Mouse (Mus musculus): ENCODE measurements around the gene Elmo2. TPM values are rescaled to one million over a fixed set of nuclear protein-coding genes. Genes with fewer than 3 reads are reported as not detected.

The Elmo2 gene
- polyA plus RNA-seq, 1 experiment from 2014 or later: 44.9 TPM

- H3K27me3 ChIP-seq (ENCODE audit: control insufficient read depth, insufficient read depth, low read length): no peaks in the 10 kb centered on the region
- H3K4me1 ChIP-seq (ENCODE audit: control insufficient read depth, insufficient read depth, low read length): peaks cover 22% of the 10 kb centered on the region
- ATAC-seq (replicated peaks; ENCODE audit: extremely low read depth, insufficient read depth, low FRiP score): no peak
- H3K9ac ChIP-seq (ENCODE audit: low read length): no peak overlapping the region
- H3K27ac ChIP-seq (ENCODE audit: low read length): no peak overlapping the region
- 0 out of 2 replicates have a peak, but pooled peaks cover 2% of the 10 kb centered on the region for H3K9me3 ChIP-seq (replicated peaks; ENCODE audit: control insufficient read depth, low read length)
- H3K4me3 ChIP-seq (ENCODE audit: low read length): no peak overlapping the region
- no peaks in the 10 kb centered on the region for H3K36me3 ChIP-seq (ENCODE audit: control insufficient read depth, insufficient read depth)
- no peak overlapping the region for H3K4me2 ChIP-seq (ENCODE audit: low read depth, low read length)
- WGBS: 58% methylated on average over 5 of the region's 5 CpGs
Observed at GRCm38 (mm10) chr2:165328746-165329145, 2.5 kb upstream of the Elmo2 start.

- Histone ChIP-seq H3K27me3 (ENCODE audit: control insufficient read depth, insufficient read depth, low read length) (no peaks in the 10 kb centered on the region), H3K4me3 (ENCODE audit: low read length) (peak overlapping the region; percentile 76), H3K4me1 (ENCODE audit: control insufficient read depth, insufficient read depth, low read length) (peaks cover 23% of the 10 kb centered on the region), H3K9ac (ENCODE audit: low read length) (peak overlapping the region; percentile 80), H3K27ac (ENCODE audit: low read length) (no peak overlapping the region), H3K36me3 (ENCODE audit: control insufficient read depth, insufficient read depth) (no peaks in the 10 kb centered on the region), H3K4me2 (ENCODE audit: low read depth, low read length) (peak overlapping the region; percentile 97), H3K9me3 (replicated peaks; ENCODE audit: control insufficient read depth, low read length) (0 out of 2 replicates have a peak, but pooled peaks cover 2% of the 10 kb centered on the region)
- ATAC-seq (replicated peaks; ENCODE audit: extremely low read depth, insufficient read depth, low FRiP score): no peak
- 39% methylated on average over 7 of the region's 7 CpGs for WGBS
Observed at GRCm38 (mm10) chr2:165327386-165327785, 1.1 kb upstream of the Elmo2 start.

- H3K9ac ChIP-seq (ENCODE audit: low read length): peak overlapping the region; percentile 90
- peak; percentile 18; the same call in 1 of the 2 replicates for ATAC-seq (replicated peaks; ENCODE audit: extremely low read depth, insufficient read depth, low FRiP score)
- H3K4me3 ChIP-seq (ENCODE audit: low read length): peak overlapping the region; percentile 76
- no peaks in the 10 kb centered on the region for H3K36me3 ChIP-seq (ENCODE audit: control insufficient read depth, insufficient read depth)
- H3K27me3 ChIP-seq (ENCODE audit: control insufficient read depth, insufficient read depth, low read length): no peaks in the 10 kb centered on the region
- H3K27ac ChIP-seq (ENCODE audit: low read length): peak overlapping the region; percentile 38; the same call in 1 of the 2 replicates
- H3K9me3 ChIP-seq (replicated peaks; ENCODE audit: control insufficient read depth, low read length): no peaks in the 10 kb centered on the region
- H3K4me2 ChIP-seq (ENCODE audit: low read depth, low read length): peak overlapping the region; percentile 90
- WGBS: under 1% methylated on average over 30 of the region's 30 CpGs
- H3K4me1 ChIP-seq (ENCODE audit: control insufficient read depth, insufficient read depth, low read length): peaks cover 38% of the 10 kb centered on the region
Observed at GRCm38 (mm10) chr2:165325521-165326303, 567 bp downstream of the Elmo2 start.

- no peaks in the 10 kb centered on the region for H3K27me3 ChIP-seq (ENCODE audit: control insufficient read depth, insufficient read depth, low read length)
- ATAC-seq (replicated peaks; ENCODE audit: extremely low read depth, insufficient read depth, low FRiP score): no peak
- no peaks in the 10 kb centered on the region for H3K9me3 ChIP-seq (replicated peaks; ENCODE audit: control insufficient read depth, low read length)
- WGBS: 67% methylated on average over 5 of the region's 5 CpGs
- no peaks in the 10 kb centered on the region for H3K36me3 ChIP-seq (ENCODE audit: control insufficient read depth, insufficient read depth)
- no peak overlapping the region for H3K9ac ChIP-seq (ENCODE audit: low read length)
- H3K27ac ChIP-seq (ENCODE audit: low read length): no peak overlapping the region
- H3K4me1 ChIP-seq (ENCODE audit: control insufficient read depth, insufficient read depth, low read length): peaks cover 53% of the 10 kb centered on the region
- H3K4me2 ChIP-seq (ENCODE audit: low read depth, low read length): no peak overlapping the region
- no peak overlapping the region for H3K4me3 ChIP-seq (ENCODE audit: low read length)
Observed at GRCm38 (mm10) chr2:165323928-165324327, 2.4 kb downstream of the Elmo2 start.

- H3K36me3 ChIP-seq (ENCODE audit: control insufficient read depth, insufficient read depth): no peaks in the 10 kb centered on the region
- 79% methylated on average over 5 of the region's 5 CpGs for WGBS
- no peak for ATAC-seq (replicated peaks; ENCODE audit: extremely low read depth, insufficient read depth, low FRiP score)
- peaks cover 58% of the 10 kb centered on the region for H3K4me1 ChIP-seq (ENCODE audit: control insufficient read depth, insufficient read depth, low read length)
- no peak overlapping the region for H3K9ac ChIP-seq (ENCODE audit: low read length)
- no peak overlapping the region for H3K4me2 ChIP-seq (ENCODE audit: low read depth, low read length)
- H3K27ac ChIP-seq (ENCODE audit: low read length): no peak overlapping the region
- no peaks in the 10 kb centered on the region for H3K27me3 ChIP-seq (ENCODE audit: control insufficient read depth, insufficient read depth, low read length)
- no peaks in the 10 kb centered on the region for H3K9me3 ChIP-seq (replicated peaks; ENCODE audit: control insufficient read depth, low read length)
- no peak overlapping the region for H3K4me3 ChIP-seq (ENCODE audit: low read length)
Observed at GRCm38 (mm10) chr2:165323484-165323883, 2.8 kb downstream of the Elmo2 start.

GRCm38 (mm10) chr2:165321981-165322735 is 4.1 kb downstream of the Elmo2 start:
- peak overlapping the region; percentile 80 for H3K27ac ChIP-seq (ENCODE audit: low read length)
- H3K27me3 ChIP-seq (ENCODE audit: control insufficient read depth, insufficient read depth, low read length): no peaks in the 10 kb centered on the region
- no peaks in the 10 kb centered on the region for H3K36me3 ChIP-seq (ENCODE audit: control insufficient read depth, insufficient read depth)
- no peak for ATAC-seq (replicated peaks; ENCODE audit: extremely low read depth, insufficient read depth, low FRiP score)
- no peak overlapping the region for H3K4me2 ChIP-seq (ENCODE audit: low read depth, low read length)
- H3K4me1 ChIP-seq (ENCODE audit: control insufficient read depth, insufficient read depth, low read length): peaks cover 68% of the 10 kb centered on the region
- no peaks in the 10 kb centered on the region for H3K9me3 ChIP-seq (replicated peaks; ENCODE audit: control insufficient read depth, low read length)
- 81% methylated on average over 22 of the region's 22 CpGs for WGBS
- H3K4me3 ChIP-seq (ENCODE audit: low read length): no peak overlapping the region
- H3K9ac ChIP-seq (ENCODE audit: low read length): no peak overlapping the region

- ATAC-seq (replicated peaks; ENCODE audit: extremely low read depth, insufficient read depth, low FRiP score): no peak
- Histone ChIP-seq H3K4me2 (ENCODE audit: low read depth, low read length) (peak overlapping the region; percentile 35), H3K4me3 (ENCODE audit: low read length) (no peak overlapping the region), H3K27me3 (ENCODE audit: control insufficient read depth, insufficient read depth, low read length) (no peaks in the 10 kb centered on the region), H3K4me1 (ENCODE audit: control insufficient read depth, insufficient read depth, low read length) (peaks cover 70% of the 10 kb centered on the region), H3K36me3 (ENCODE audit: control insufficient read depth, insufficient read depth) (no peaks in the 10 kb centered on the region), H3K9ac (ENCODE audit: low read length) (peak overlapping the region; percentile 8; the same call in 1 of the 2 replicates), H3K9me3 (replicated peaks; ENCODE audit: control insufficient read depth, low read length) (no peaks in the 10 kb centered on the region), H3K27ac (ENCODE audit: low read length) (peak overlapping the region; percentile 80)
- WGBS: 58% methylated on average over 8 of the region's 8 CpGs
Observed at GRCm38 (mm10) chr2:165321381-165321888, 4.8 kb downstream of the Elmo2 start.

GRCm38 (mm10) chr2:165320531-165321150 is 5.6 kb downstream of the Elmo2 start:
- peak overlapping the region; percentile 80 for H3K27ac ChIP-seq (ENCODE audit: low read length)

More at GRCm38 (mm10) chr2:165320531-165321150, 5.6 kb downstream of the Elmo2 start:
- no peak overlapping the region for H3K4me3 ChIP-seq (ENCODE audit: low read length)
- 32% methylated on average over 12 of the region's 12 CpGs for WGBS
- H3K36me3 ChIP-seq (ENCODE audit: control insufficient read depth, insufficient read depth): 0 out of 2 replicates have a peak, but pooled peaks cover 3% of the 10 kb centered on the region
- H3K4me1 ChIP-seq (ENCODE audit: control insufficient read depth, insufficient read depth, low read length): peaks cover 69% of the 10 kb centered on the region
- H3K9ac ChIP-seq (ENCODE audit: low read length): peak overlapping the region; percentile 15; the same call in 1 of the 2 replicates
- no peaks in the 10 kb centered on the region for H3K9me3 ChIP-seq (replicated peaks; ENCODE audit: control insufficient read depth, low read length)
- H3K4me2 ChIP-seq (ENCODE audit: low read depth, low read length): peak overlapping the region; percentile 35; the same call in 1 of the 2 replicates
- ATAC-seq (replicated peaks; ENCODE audit: extremely low read depth, insufficient read depth, low FRiP score): peak; percentile 30
- H3K27me3 ChIP-seq (ENCODE audit: control insufficient read depth, insufficient read depth, low read length): no peaks in the 10 kb centered on the region

All from heart, embryonic 16.5 days (tissue).